Mouse (Mus musculus) hindbrain, embryonic 16.5 days (tissue): ENCODE results near the gene Nudt19. TPM values are rescaled to one million over a fixed set of nuclear protein-coding genes. Genes with fewer than 3 reads are reported as not detected.

Experiments
- ATAC-seq: fragments of 200-750 bp; cut with Nextera tagmentation; 2 replicates; pipeline ENCODE4 v1.8.0; 2017; ENCODE audit warnings: moderate TSS enrichment, moderate library complexity
- H3K27ac ChIP-seq: fragments of 300-500 bp; sonication (generic); 2 replicates; pipeline ENCODE4 v1.5.1; 2014; ENCODE audit warnings: low read depth, mild to moderate bottlenecking, control low read depth, low read length, moderate library complexity
- H3K27me3 ChIP-seq: fragments of 300-500 bp; sonication (generic); replicated peaks from 2 replicates; pipeline ENCODE4 v1.6.1; 2014; ENCODE audit warnings: low read length; ENCODE audit not compliant: control insufficient read depth, insufficient read depth
- H3K36me3 ChIP-seq: fragments of 300-500 bp; sonication (generic); 2 replicates; pipeline ENCODE4 v1.6.1; 2014; ENCODE audit warnings: mild to moderate bottlenecking, low read length, moderate library complexity, mixed read lengths; ENCODE audit not compliant: control insufficient read depth, insufficient read depth
- H3K4me1 ChIP-seq: fragments of 300-500 bp; sonication (generic); 2 replicates; pipeline ENCODE4 v1.6.1; 2014; ENCODE audit warnings: low read depth, low read length; ENCODE audit not compliant: control insufficient read depth, insufficient read depth
- H3K4me2 ChIP-seq: fragments of 300-500 bp; sonication (generic); 2 replicates; pipeline ENCODE4 v1.6.1; 2014; ENCODE audit warnings: mild to moderate bottlenecking, low read length, control low read depth, moderate library complexity
- H3K4me3 ChIP-seq: fragments of 300-500 bp; sonication (generic); 2 replicates; pipeline ENCODE4 v1.5.1; 2014; ENCODE audit warnings: mild to moderate bottlenecking, low read length, control low read depth, moderate library complexity
- H3K9ac ChIP-seq: fragments of 300-500 bp; sonication (generic); 2 replicates; pipeline ENCODE4 v1.6.1; 2014; ENCODE audit warnings: low read depth, mild to moderate bottlenecking, control low read depth, low read length, moderate library complexity
- H3K9me3 ChIP-seq: fragments of 300-500 bp; sonication (generic); 2 replicates; pipeline ENCODE4 v1.6.1; 2014; ENCODE audit warnings: mild to moderate bottlenecking, low read length, moderate library complexity; ENCODE audit not compliant: control insufficient read depth
- WGBS: fragments of 180-500 bp; shearing (Covaris S2); extraction: QIAGEN DNeasy Blood & Tissue Kit; methylation state at CpG from one replicate; pipeline ENCODE4 v1.1.7; 2014; 5-methylcytosine and 5-hydroxymethylcytosine counted together
- polyA plus RNA-seq: library from polyadenylated mRNA; unstranded; fragments of >200 nt; fragmentation: Nextera tagmentation; extraction: Ambion mirVana; gene quantifications from 2 replicates; pipeline ENCODE4 v1.2.1, GENCODE M21; 2015

Nudt19 gene
- polyA plus RNA-seq, 1 experiment from 2014 or later: 129 TPM

DNA sequence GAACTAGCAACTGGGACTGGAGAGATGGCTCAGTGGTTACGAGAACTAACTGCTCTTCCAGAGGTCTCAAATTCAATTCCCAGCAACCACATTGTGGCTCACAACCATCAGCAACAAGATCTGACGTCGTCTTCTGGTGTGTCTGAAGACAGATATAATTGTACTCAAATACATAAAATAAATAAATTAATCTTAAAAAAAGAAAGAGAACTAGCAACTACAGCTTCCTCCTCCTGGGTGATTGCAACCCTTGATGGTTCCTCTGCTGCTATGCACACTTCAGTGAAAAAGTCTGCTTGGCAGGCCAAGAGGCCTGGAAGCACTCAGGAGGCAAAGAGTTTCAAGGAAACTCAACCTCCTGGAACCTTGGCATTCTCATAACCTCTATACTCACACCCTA, 26.1 kb downstream of the Nudt19 start:
- H3K4me1 ChIP-seq: no peaks in the 10 kb centered on the region
- no peak overlapping the region for H3K27ac ChIP-seq
- 68% methylated on average over 3 of the region's 3 CpGs for WGBS
- no peak for ATAC-seq
- no peaks in the 10 kb centered on the region for H3K9me3 ChIP-seq
- no peak overlapping the region for H3K9ac ChIP-seq
- no peaks in the 10 kb centered on the region for H3K36me3 ChIP-seq
- no peak overlapping the region for H3K4me2 ChIP-seq
- no peak overlapping the region for H3K4me3 ChIP-seq
- H3K27me3 ChIP-seq: no peaks in the 10 kb centered on the region

DNA sequence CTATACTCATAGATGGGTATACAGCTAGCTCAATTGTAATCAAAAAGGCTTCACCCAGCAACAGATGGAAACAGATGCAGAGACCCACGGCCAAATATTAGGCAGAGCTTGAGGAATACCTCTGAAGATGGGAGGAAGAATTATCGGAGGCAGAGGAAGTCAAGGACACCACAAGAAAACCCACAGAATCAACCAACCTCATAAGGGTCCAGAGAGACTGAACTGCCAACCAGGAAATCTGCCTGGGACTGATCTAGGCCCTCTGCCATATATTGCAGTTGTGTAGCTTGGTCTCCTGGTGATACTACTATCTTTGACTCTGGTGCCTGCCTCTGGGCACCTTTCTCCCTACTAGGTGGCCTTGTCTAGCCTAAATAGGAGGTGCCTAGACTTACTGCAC, 29.3 kb downstream of the Nudt19 start:
- Histone ChIP-seq H3K27me3 (no peaks in the 10 kb centered on the region), H3K9ac (no peak overlapping the region), H3K9me3 (no peaks in the 10 kb centered on the region), H3K27ac (no peak overlapping the region), H3K4me1 (no peaks in the 10 kb centered on the region), H3K4me2 (no peak overlapping the region), H3K36me3 (no peaks in the 10 kb centered on the region), H3K4me3 (no peak overlapping the region)
- 82% methylated on average over 2 of the region's 2 CpGs for WGBS
- ATAC-seq: no peak

DNA sequence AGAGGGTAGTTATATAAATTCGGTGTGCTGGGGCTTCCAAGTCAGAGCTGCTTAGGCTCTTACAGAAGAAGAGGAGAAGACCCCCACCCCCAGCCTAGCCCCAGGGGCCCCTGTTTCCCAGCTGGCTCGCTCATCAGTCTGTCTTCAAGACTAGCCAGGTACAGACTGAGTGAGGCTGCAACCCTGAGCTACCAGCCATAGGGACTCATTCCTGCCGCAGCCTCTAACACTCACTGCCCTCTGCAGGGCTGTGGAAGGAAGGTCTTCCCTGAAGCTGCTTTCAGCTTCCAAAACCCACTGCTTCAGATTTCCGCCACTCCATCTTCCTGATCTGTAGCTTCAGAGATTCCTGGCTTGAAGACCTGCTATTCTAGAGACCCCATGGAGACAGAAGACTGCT, 54.1 kb downstream of the Nudt19 start:
- H3K36me3 ChIP-seq: no peaks in the 10 kb centered on the region
- ATAC-seq: peak; percentile 65
- H3K4me3 ChIP-seq: no peak overlapping the region
- no peaks in the 10 kb centered on the region for H3K9me3 ChIP-seq
- 27% methylated on average over 4 of the region's 4 CpGs for WGBS
- H3K4me2 ChIP-seq: no peak overlapping the region
- H3K9ac ChIP-seq: no peak overlapping the region
- no peaks in the 10 kb centered on the region for H3K27me3 ChIP-seq
- H3K27ac ChIP-seq: no peak overlapping the region
- H3K4me1 ChIP-seq: no peaks in the 10 kb centered on the region

DNA sequence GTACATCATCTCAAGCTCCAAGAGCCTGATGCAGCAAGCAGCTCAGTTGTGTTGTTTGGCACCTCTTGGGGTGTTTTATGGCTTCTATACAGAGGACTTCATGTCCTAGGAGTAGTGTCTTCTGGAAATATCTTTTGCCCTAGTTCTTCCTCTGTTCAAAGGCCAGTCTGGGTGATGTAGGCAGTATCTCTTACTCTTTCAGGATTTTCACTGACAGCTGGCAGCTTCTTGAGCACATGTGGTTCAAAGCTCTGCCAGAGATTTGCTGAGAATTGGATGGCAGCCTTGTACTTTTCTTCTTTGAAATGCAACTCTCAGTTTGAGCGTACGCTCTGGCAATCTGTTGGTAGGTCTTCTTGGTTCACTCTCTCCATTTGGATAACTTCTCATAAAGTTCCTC, 58.6 kb downstream of the Nudt19 start:
- Histone ChIP-seq H3K27ac (no peak overlapping the region), H3K9ac (no peak overlapping the region), H3K4me1 (no peaks in the 10 kb centered on the region), H3K4me3 (no peak overlapping the region), H3K4me2 (no peak overlapping the region), H3K9me3 (no peaks in the 10 kb centered on the region), H3K27me3 (no peaks in the 10 kb centered on the region), H3K36me3 (no peaks in the 10 kb centered on the region)
- ATAC-seq: no peak
- 93% methylated on average over 2 of the region's 2 CpGs for WGBS

Other genes with a start within 250 kb of the Nudt19 start
- gene Gpatch1, start 237.9 kb downstream of the Nudt19 start, polyA plus RNA-seq: 17.5 and 20.8 TPM in 2 replicates
- 3.3 and 3.9 TPM in 2 replicates for gene Rhpn2, start 222.1 kb downstream of the Nudt19 start, polyA plus RNA-seq
- 14.9 and 15.1 TPM in 2 replicates for gene Faap24, start 159.5 kb downstream of the Nudt19 start, polyA plus RNA-seq
- gene Cep89, start 159.3 kb downstream of the Nudt19 start, polyA plus RNA-seq: 30.5 and 32.5 TPM in 2 replicates
- gene Slc7a9, start 107.5 kb downstream of the Nudt19 start, polyA plus RNA-seq: 0.17 and 0.20 TPM in 2 replicates
- gene Tdrd12, start 18.6 kb downstream of the Nudt19 start, polyA plus RNA-seq: 0.62 and 0.81 TPM in 2 replicates
- 0.07 and 0.10 TPM in 2 replicates for gene Rgs9bp, start 29.3 kb upstream of the Nudt19 start, polyA plus RNA-seq
- gene Ankrd27, start 29.9 kb upstream of the Nudt19 start, polyA plus RNA-seq: 17.3 and 21.4 TPM in 2 replicates
- 244 and 248 TPM in 2 replicates for gene Pdcd5, start 91.2 kb upstream of the Nudt19 start, polyA plus RNA-seq
- gene Dpy19l3, start 198.2 kb upstream of the Nudt19 start, polyA plus RNA-seq: 45.8 and 51.0 TPM in 2 replicates
- 11.8 and 12.0 TPM in 2 replicates for gene Zfp507, start 246.7 kb upstream of the Nudt19 start, polyA plus RNA-seq